Mouse (Mus musculus): ENCODE data around the gene Klhl10. TPM values are rescaled to one million over a fixed set of nuclear protein-coding genes. Genes with fewer than 3 reads are reported as not detected.

Klhl10 gene
- polyA plus RNA-seq, 1 experiment from 2014 or later: 0.80 TPM

GRCm38 (mm10) chr11:100472197-100472934 is 30.6 kb downstream of the Klhl10 start, which contains the start of gene Klhl11:
TSS of gene Klhl11 (minus strand) at chr11:100472741.
- Histone ChIP-seq H3K27me3 (replicated peaks; ENCODE audit: control insufficient read depth, insufficient read depth, low read length) (no peaks in the 10 kb centered on the region), H3K36me3 (ENCODE audit: control insufficient read depth, insufficient read depth) (peaks cover 12% of the 10 kb centered on the region), H3K9ac (replicated peaks; ENCODE audit: low read depth, low read length) (peak within 1 kb of the TSS; percentile 91), H3K4me3 (replicated peaks; ENCODE audit: low read length) (peak within 1 kb of the TSS; percentile 89), H3K9me3 (ENCODE audit: control insufficient read depth, low read length) (no peaks in the 10 kb centered on the region), H3K4me1 (replicated peaks; ENCODE audit: control insufficient read depth, insufficient read depth, low read length) (peaks cover 19% of the 10 kb centered on the region), H3K4me2 (ENCODE audit: low read length) (peak within 1 kb of the TSS; percentile 75), H3K27ac (ENCODE audit: low read length) (peak within 1 kb of the TSS; percentile 89)
- under 1% methylated on average over 83 of the region's 83 CpGs for WGBS
- ATAC-seq: peak; percentile 95

DNA sequence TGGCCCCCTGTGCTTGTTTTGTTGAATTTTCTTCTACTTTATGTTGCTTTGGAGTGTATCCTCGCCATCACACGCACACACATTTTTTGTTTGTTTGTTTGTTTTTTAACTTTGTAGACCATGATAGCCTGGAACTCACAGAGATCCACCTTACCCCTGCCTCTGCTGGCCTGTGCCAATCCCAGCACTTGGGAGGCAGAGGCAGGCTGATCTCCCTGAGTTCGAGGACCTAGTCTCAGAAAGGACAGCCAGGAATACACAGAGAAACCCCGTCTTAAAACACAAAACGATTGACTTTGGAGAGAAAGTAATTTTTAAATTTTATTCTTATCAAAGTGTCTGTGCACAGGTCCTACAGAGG is 31.2 kb downstream of the Klhl10 start:
- Histone ChIP-seq H3K27ac (ENCODE audit: low read length) (no peak overlapping the region), H3K36me3 (ENCODE audit: control insufficient read depth, insufficient read depth) (peaks cover 14% of the 10 kb centered on the region), H3K4me3 (replicated peaks; ENCODE audit: low read length) (peak overlapping the region; percentile 89), H3K9ac (replicated peaks; ENCODE audit: low read depth, low read length) (no peak overlapping the region), H3K9me3 (ENCODE audit: control insufficient read depth, low read length) (no peaks in the 10 kb centered on the region), H3K27me3 (replicated peaks; ENCODE audit: control insufficient read depth, insufficient read depth, low read length) (no peaks in the 10 kb centered on the region), H3K4me1 (replicated peaks; ENCODE audit: control insufficient read depth, insufficient read depth, low read length) (peaks cover 19% of the 10 kb centered on the region), H3K4me2 (ENCODE audit: low read length) (peak overlapping the region; percentile 26)
- no peak for ATAC-seq
- 38% methylated on average over 5 of the region's 5 CpGs for WGBS

DNA sequence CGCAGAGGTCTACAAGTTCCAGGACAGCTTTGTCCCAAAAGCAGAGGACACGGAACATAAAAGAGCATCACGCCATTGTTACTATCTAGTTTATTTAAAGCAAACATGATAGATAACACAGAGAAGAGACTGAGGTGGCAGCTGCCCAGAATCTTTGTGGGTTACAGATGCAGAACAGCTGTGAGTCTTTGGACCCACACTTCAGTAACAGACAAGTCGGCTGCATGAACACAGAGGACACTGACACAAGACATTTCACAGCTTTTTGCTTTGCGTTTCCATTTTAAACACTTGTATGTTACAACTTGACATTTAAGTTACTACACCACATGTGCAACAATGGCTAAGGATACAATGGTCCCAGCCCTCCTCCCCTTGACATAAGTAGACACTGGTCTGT is 34.6 kb downstream of the Klhl10 start:
- Histone ChIP-seq H3K4me2 (ENCODE audit: low read length) (no peak overlapping the region), H3K9me3 (ENCODE audit: control insufficient read depth, low read length) (no peaks in the 10 kb centered on the region), H3K27me3 (replicated peaks; ENCODE audit: control insufficient read depth, insufficient read depth, low read length) (no peaks in the 10 kb centered on the region), H3K9ac (replicated peaks; ENCODE audit: low read depth, low read length) (no peak overlapping the region), H3K36me3 (ENCODE audit: control insufficient read depth, insufficient read depth) (peaks cover 36% of the 10 kb centered on the region), H3K4me1 (replicated peaks; ENCODE audit: control insufficient read depth, insufficient read depth, low read length) (peaks cover 2% of the 10 kb centered on the region; the same call in 1 of the 2 replicates), H3K27ac (ENCODE audit: low read length) (no peak overlapping the region), H3K4me3 (replicated peaks; ENCODE audit: low read length) (no peak overlapping the region)
- WGBS: 93% methylated on average over 5 of the region's 5 CpGs
- no peak for ATAC-seq

- ATAC-seq: no peak
- Histone ChIP-seq H3K9me3 (ENCODE audit: control insufficient read depth, low read length) (no peaks in the 10 kb centered on the region), H3K4me1 (replicated peaks; ENCODE audit: control insufficient read depth, insufficient read depth, low read length) (no peaks in the 10 kb centered on the region), H3K27ac (ENCODE audit: low read length) (no peak overlapping the region), H3K36me3 (ENCODE audit: control insufficient read depth, insufficient read depth) (peaks cover 56% of the 10 kb centered on the region), H3K27me3 (replicated peaks; ENCODE audit: control insufficient read depth, insufficient read depth, low read length) (no peaks in the 10 kb centered on the region), H3K4me3 (replicated peaks; ENCODE audit: low read length) (no peak overlapping the region), H3K9ac (replicated peaks; ENCODE audit: low read depth, low read length) (no peak overlapping the region), H3K4me2 (ENCODE audit: low read length) (no peak overlapping the region)
- WGBS: 95% methylated on average over 7 of the region's 7 CpGs
Measured at GRCm38 (mm10) chr11:100479152-100479551, 37.4 kb downstream of the Klhl10 start.

DNA sequence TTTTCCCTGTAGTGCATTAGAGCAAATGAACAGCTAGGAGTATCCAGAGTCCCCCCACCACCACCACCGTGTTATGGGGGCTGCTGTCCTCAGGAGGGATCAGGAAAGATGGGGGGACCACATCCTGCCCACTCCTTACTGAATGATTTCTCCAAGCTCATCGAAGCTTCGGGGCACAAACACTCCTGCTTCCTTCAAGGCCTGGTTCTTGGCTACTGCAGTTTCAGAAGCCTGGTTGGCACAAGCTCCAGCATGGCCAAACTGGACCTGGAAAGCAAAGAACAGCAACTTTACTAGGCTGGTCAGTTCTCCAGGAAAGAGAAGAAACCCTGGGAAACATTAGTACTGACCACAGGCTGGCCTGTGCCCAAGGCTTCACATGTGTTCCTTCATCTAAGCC is 42.7 kb downstream of the Klhl10 start:
- H3K9me3 ChIP-seq (ENCODE audit: control insufficient read depth, low read length): no peaks in the 10 kb centered on the region
- no peak overlapping the region for H3K4me2 ChIP-seq (ENCODE audit: low read length)
- no peak overlapping the region for H3K4me3 ChIP-seq (replicated peaks; ENCODE audit: low read length)
- H3K9ac ChIP-seq (replicated peaks; ENCODE audit: low read depth, low read length): no peak overlapping the region
- H3K27ac ChIP-seq (ENCODE audit: low read length): no peak overlapping the region
- no peaks in the 10 kb centered on the region for H3K27me3 ChIP-seq (replicated peaks; ENCODE audit: control insufficient read depth, insufficient read depth, low read length)
- peaks cover 47% of the 10 kb centered on the region for H3K36me3 ChIP-seq (ENCODE audit: control insufficient read depth, insufficient read depth)
- no peak for ATAC-seq
- H3K4me1 ChIP-seq (replicated peaks; ENCODE audit: control insufficient read depth, insufficient read depth, low read length): no peaks in the 10 kb centered on the region
- WGBS: 95% methylated on average over 3 of the region's 3 CpGs

GRCm38 (mm10) chr11:100485801-100486538 is 44.3 kb downstream of the Klhl10 start:
- H3K4me2 ChIP-seq (ENCODE audit: low read length): no peak overlapping the region

DNA sequence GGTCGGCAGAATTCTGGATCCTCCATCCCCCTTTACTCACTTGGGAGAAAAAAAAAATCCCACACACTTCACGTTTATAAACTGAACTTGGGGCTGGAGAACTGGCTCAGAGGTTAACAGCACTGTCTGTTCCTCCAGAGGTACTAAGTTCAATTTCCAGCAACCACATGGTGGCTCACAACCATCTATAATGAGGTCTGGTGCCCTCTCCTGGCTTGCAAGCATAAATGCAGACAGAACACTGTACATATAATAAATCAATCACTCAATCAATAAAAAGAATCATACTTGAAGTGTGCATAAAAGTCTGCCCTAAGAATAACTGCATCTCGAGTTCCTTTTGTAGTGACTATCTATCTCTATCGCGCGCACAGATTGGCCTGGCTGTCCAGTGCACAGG is 49.2 kb downstream of the Klhl10 start:
- Histone ChIP-seq H3K27ac (ENCODE audit: low read length) (no peak overlapping the region), H3K36me3 (ENCODE audit: control insufficient read depth, insufficient read depth) (peaks cover 54% of the 10 kb centered on the region), H3K9me3 (ENCODE audit: control insufficient read depth, low read length) (no peaks in the 10 kb centered on the region), H3K4me3 (replicated peaks; ENCODE audit: low read length) (no peak overlapping the region), H3K4me1 (replicated peaks; ENCODE audit: control insufficient read depth, insufficient read depth, low read length) (no peaks in the 10 kb centered on the region), H3K4me2 (ENCODE audit: low read length) (no peak overlapping the region), H3K27me3 (replicated peaks; ENCODE audit: control insufficient read depth, insufficient read depth, low read length) (no peaks in the 10 kb centered on the region), H3K9ac (replicated peaks; ENCODE audit: low read depth, low read length) (no peak overlapping the region)
- ATAC-seq: no peak
- WGBS: 88% methylated on average over 6 of the region's 6 CpGs

More at GRCm38 (mm10) chr11:100485801-100486538, 44.3 kb downstream of the Klhl10 start:
- no peak overlapping the region for H3K4me3 ChIP-seq (replicated peaks; ENCODE audit: low read length)
- ATAC-seq: no peak
- H3K4me1 ChIP-seq (replicated peaks; ENCODE audit: control insufficient read depth, insufficient read depth, low read length): no peaks in the 10 kb centered on the region
- no peaks in the 10 kb centered on the region for H3K27me3 ChIP-seq (replicated peaks; ENCODE audit: control insufficient read depth, insufficient read depth, low read length)
- WGBS: 86% methylated on average over 8 of the region's 8 CpGs
- H3K36me3 ChIP-seq (ENCODE audit: control insufficient read depth, insufficient read depth): peaks cover 47% of the 10 kb centered on the region
- H3K27ac ChIP-seq (ENCODE audit: low read length): no peak overlapping the region
- H3K9me3 ChIP-seq (ENCODE audit: control insufficient read depth, low read length): no peaks in the 10 kb centered on the region
- no peak overlapping the region for H3K9ac ChIP-seq (replicated peaks; ENCODE audit: low read depth, low read length)

DNA sequence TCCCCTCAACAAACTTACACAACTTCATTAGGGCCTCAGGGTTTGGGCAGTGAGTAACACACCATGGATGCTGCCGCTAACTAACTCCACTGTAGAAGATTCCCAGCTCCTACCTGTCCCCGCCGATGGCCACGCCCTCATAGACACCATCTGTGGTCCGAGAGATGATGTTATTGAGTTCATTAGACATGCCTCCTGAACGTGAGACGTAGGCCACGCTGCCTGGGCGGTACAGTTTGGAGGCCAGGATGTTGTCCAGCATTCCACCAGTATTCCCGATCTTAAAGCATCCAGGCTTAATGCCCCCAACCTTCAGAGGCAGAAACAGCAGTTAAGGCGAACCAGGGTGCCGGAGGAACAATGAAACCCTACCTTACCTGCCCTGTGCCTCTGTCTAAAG is 52.1 kb downstream of the Klhl10 start:
- Histone ChIP-seq H3K36me3 (ENCODE audit: control insufficient read depth, insufficient read depth) (peaks cover 70% of the 10 kb centered on the region), H3K9ac (replicated peaks; ENCODE audit: low read depth, low read length) (no peak overlapping the region), H3K4me3 (replicated peaks; ENCODE audit: low read length) (no peak overlapping the region), H3K4me1 (replicated peaks; ENCODE audit: control insufficient read depth, insufficient read depth, low read length) (no peaks in the 10 kb centered on the region), H3K27me3 (replicated peaks; ENCODE audit: control insufficient read depth, insufficient read depth, low read length) (no peaks in the 10 kb centered on the region), H3K4me2 (ENCODE audit: low read length) (no peak overlapping the region), H3K27ac (ENCODE audit: low read length) (no peak overlapping the region), H3K9me3 (ENCODE audit: control insufficient read depth, low read length) (no peaks in the 10 kb centered on the region)
- no peak for ATAC-seq
- whole genome bisulfite sequencing: 91% methylated on average over 12 of the region's 12 CpGs

- WGBS: 85% methylated on average over 3 of the region's 3 CpGs
- Histone ChIP-seq H3K4me3 (replicated peaks; ENCODE audit: low read length) (no peak overlapping the region), H3K36me3 (ENCODE audit: control insufficient read depth, insufficient read depth) (peaks cover 62% of the 10 kb centered on the region), H3K27me3 (replicated peaks; ENCODE audit: control insufficient read depth, insufficient read depth, low read length) (no peaks in the 10 kb centered on the region), H3K4me2 (ENCODE audit: low read length) (no peak overlapping the region), H3K4me1 (replicated peaks; ENCODE audit: control insufficient read depth, insufficient read depth, low read length) (no peaks in the 10 kb centered on the region), H3K9ac (replicated peaks; ENCODE audit: low read depth, low read length) (no peak overlapping the region), H3K9me3 (ENCODE audit: control insufficient read depth, low read length) (no peaks in the 10 kb centered on the region), H3K27ac (ENCODE audit: low read length) (no peak overlapping the region)
- ATAC-seq: no peak
Measured at GRCm38 (mm10) chr11:100500241-100500640, 58.5 kb downstream of the Klhl10 start.

Data from forebrain, embryonic 16.5 days (tissue).